Comparison of ENCODE assay signal across 8 mouse cellular contexts in genomic region chr2:170507734-170508133, GRCm38 (mm10). TPM values are rescaled to one million over a fixed set of nuclear protein-coding genes. Genes with fewer than 3 reads are reported as not detected.
DNase-seq lines count a peak whose midpoint lies in the region; ATAC-seq and TF ChIP-seq lines count a peak whose summit lies in the region.

No protein-coding gene starts in this region.

- H3K4me2 ChIP-seq in liver, embryonic 12.5 days, result no peak overlapping the region

- H3K36me3 ChIP-seq in liver, embryonic 12.5 days, result no peaks in the 10 kb centered on the region
- no peaks in the 10 kb centered on the region for H3K36me3 ChIP-seq in liver, adult 2 months (ENCODE audit: control insufficient read depth, insufficient read depth, low read length)

- peak; percentile 72 for DNase-seq in liver
- DNase-seq in cerebellum, adult 11 months, result peak; percentile 80
- peak; percentile 45 to 95 for DNase-seq in frontal cortex, adult 2 months (ENCODE audit: extremely low spot score in 1 of 2, low spot score in 1 of 2)
- DNase-seq in kidney, adult 9 months, result peak; percentile 91
- peak; percentile 59 for DNase-seq in liver, adult 2 months (ENCODE audit: extremely low read depth, low read depth, low spot score)
- peak; percentile 52 for DNase-seq in ovary, postnatal 10 days (ENCODE audit: low spot score)
- peak; percentile 82 for DNase-seq in thymus, postnatal 0 days (ENCODE audit: low spot score)

- ATAC-seq in liver, embryonic 12.5 days, result no peak

- H3K4me1 ChIP-seq in liver, embryonic 12.5 days, result peaks cover 26% of the 10 kb centered on the region
- peaks cover 4% of the 10 kb centered on the region; the same call in 1 of the 2 replicates for H3K4me1 ChIP-seq in liver, adult 2 months (ENCODE audit: control insufficient read depth, insufficient read depth, low read length)

- no peak overlapping the region for H3K27ac ChIP-seq in liver, embryonic 12.5 days
- H3K27ac ChIP-seq in liver, adult 2 months (replicated peaks; ENCODE audit: insufficient read depth, low read depth, low read length), result no peak overlapping the region

- no peaks in the 10 kb centered on the region for H3K9me3 ChIP-seq in liver, embryonic 12.5 days (replicated peaks)

- H3K79me2 ChIP-seq in liver, adult 2 months (ENCODE audit: control insufficient read depth, insufficient read depth, low read length), result peaks cover 10% of the 10 kb centered on the region; the same call in 1 of the 2 replicates

- H3K4me3 ChIP-seq in liver, embryonic 12.5 days, result no peak overlapping the region
- H3K4me3 ChIP-seq in liver, adult 2 months (ENCODE audit: insufficient read depth, low read depth, low read length), result no peak overlapping the region

- 3% methylated on average over 10 of the region's 10 CpGs for WGBS in liver, embryonic 12.5 days (ENCODE audit: insufficient replicate concordance)
- 2% methylated on average over 10 of the region's 10 CpGs for WGBS in liver, adult 2 months

- H3K9ac ChIP-seq in liver, embryonic 12.5 days, result no peak overlapping the region
- H3K9ac ChIP-seq in liver, adult 2 months (ENCODE audit: low read depth, low read length), result no peak overlapping the region

- peaks cover 6% of the 10 kb centered on the region; the same call in 1 of the 2 replicates for H3K27me3 ChIP-seq in liver, embryonic 12.5 days (replicated peaks)
- no peaks in the 10 kb centered on the region; the same call in 1 of the 2 replicates for H3K27me3 ChIP-seq in liver, adult 2 months (ENCODE audit: control insufficient read depth, insufficient read depth, low read length)

- peak; percentile 68 for TF ChIP-seq CTCF in liver, adult 2 months (IDR thresholded peaks at IDR 0.05; ENCODE audit: low read depth, low read length)

- TF ChIP-seq POLR2A in liver, adult 2 months (IDR thresholded peaks at IDR 0.05; ENCODE audit: extremely low read depth, insufficient read depth, low read length), result no peak

RNA-seq across cellular contexts. Expression of gene Cyp24a1, which starts 10.8 kb away (rescaled TPM):
- polyA plus RNA-seq in liver, embryonic 12.5 days (2016; fragmentation: Nextera tagmentation; extraction: Ambion mirVana), result not detected in 2 replicates
- polyA plus RNA-seq in frontal cortex, adult 2 months (2012; rRNA removed), result 0.08 and 0.11 TPM in 2 replicates
- total RNA-seq in liver, adult 2 months (2014; rRNA removed), result not detected in 2 replicates
- polyA plus RNA-seq in liver, adult 2 months (2012; rRNA removed), result not detected in 2 replicates
- 0.12 and 0.30 TPM in 2 replicates for polyA plus RNA-seq in thymus, postnatal 0 days (2015; fragmentation: Nextera tagmentation; extraction: Ambion mirVana)

RNA-seq across cellular contexts. Expression of gene Pfdn4, which starts 11.5 kb away (rescaled TPM):
- 58.5 and 63.7 TPM in 2 replicates for polyA plus RNA-seq in liver, embryonic 12.5 days (2016; fragmentation: Nextera tagmentation; extraction: Ambion mirVana)
- 30.8 and 32.9 TPM in 2 replicates for polyA plus RNA-seq in frontal cortex, adult 2 months (2012; rRNA removed)
- total RNA-seq in liver, adult 2 months (2014; rRNA removed), result 5.4 and 10.6 TPM in 2 replicates
- polyA plus RNA-seq in liver, adult 2 months (2012; rRNA removed), result 1.4 and 1.8 TPM in 2 replicates
- 95.6 and 102 TPM in 2 replicates for polyA plus RNA-seq in thymus, postnatal 0 days (2015; fragmentation: Nextera tagmentation; extraction: Ambion mirVana)

Comparison
In these comparisons a context has a peak if more than half of its experiments do, and no peak if none do; other contexts are left out.
1. RNA of gene Pfdn4, which starts 11.5 kb away (polyA plus RNA-seq): 95.6 to 102 TPM in thymus, postnatal 0 days, 58.5 to 63.7 TPM in liver, embryonic 12.5 days and 30.8 to 32.9 TPM in frontal cortex, adult 2 months; 1.4 to 1.8 TPM in liver, adult 2 months; every median in the first group is over 10 times any median in the second.
2. Peak in every context shown above with its lines, with median percentiles within 50 percentile points of each other: DNase-seq.